Mouse (Mus musculus) hindbrain, embryonic 12.5 days (tissue): ENCODE measurements around the gene Stab2. TPM values are rescaled to one million over a fixed set of nuclear protein-coding genes. Genes with fewer than 3 reads are reported as not detected.

Experiments
- ATAC-seq: fragments of 200-750 bp; cut with Nextera tagmentation; 2 replicates; pipeline ENCODE4 v1.8.0; 2017; ENCODE audit warnings: moderate TSS enrichment; ENCODE audit not compliant: low FRiP score
- H3K27ac ChIP-seq: fragments of 300-500 bp; sonication (generic); 2 replicates; pipeline ENCODE4 v1.5.1; 2016; ENCODE audit warnings: mild to moderate bottlenecking
- H3K27me3 ChIP-seq: fragments of 300-500 bp; sonication (generic); 2 replicates; pipeline ENCODE4 v1.6.1; 2016; ENCODE audit warnings: mild to moderate bottlenecking
- H3K36me3 ChIP-seq: fragments of 300-500 bp; sonication (generic); 2 replicates; pipeline ENCODE4 v1.6.1; 2016; ENCODE audit warnings: mild to moderate bottlenecking
- H3K4me1 ChIP-seq: fragments of 300-500 bp; sonication (generic); 2 replicates; pipeline ENCODE4 v1.6.1; 2016
- H3K4me2 ChIP-seq: fragments of 300-500 bp; sonication (generic); replicated peaks from 2 replicates; pipeline ENCODE4 v1.6.1; 2016; ENCODE audit warnings: mild to moderate bottlenecking
- H3K4me3 ChIP-seq: fragments of 300-500 bp; sonication (generic); 2 replicates; pipeline ENCODE4 v1.5.1; 2016; ENCODE audit warnings: mild to moderate bottlenecking
- H3K9ac ChIP-seq: fragments of 300-500 bp; sonication (generic); 2 replicates; pipeline ENCODE4 v1.6.1; 2016; ENCODE audit warnings: mild to moderate bottlenecking, moderate library complexity
- H3K9me3 ChIP-seq: fragments of 300-500 bp; sonication (generic); replicated peaks from 2 replicates; pipeline ENCODE4 v1.6.1; 2016; ENCODE audit warnings: mild to moderate bottlenecking
- WGBS: fragments of 180-500 bp; shearing (Covaris S2); methylation state at CpG from one replicate; pipeline ENCODE4 v1.1.7; 2016; 5-methylcytosine and 5-hydroxymethylcytosine counted together
- polyA plus RNA-seq: library from polyadenylated mRNA; unstranded; fragments of >200 nt; fragmentation: Nextera tagmentation; extraction: Ambion mirVana; gene quantifications from 2 replicates; pipeline ENCODE4 v1.2.1, GENCODE M21; 2016

Gene Stab2
- polyA plus RNA-seq, 1 experiment from 2014 or later: 0.36 TPM

GRCm38 (mm10) chr10:86934376-86934775 lies 73.4 kb downstream of the Stab2 start:
- H3K27ac ChIP-seq: no peak overlapping the region

GRCm38 (mm10) chr10:86933906-86934305 lies 73.9 kb downstream of the Stab2 start:
- H3K27ac ChIP-seq: no peak overlapping the region
- no peak overlapping the region for H3K4me2 ChIP-seq
- H3K4me1 ChIP-seq: peaks cover 10% of the 10 kb centered on the region
- no peaks in the 10 kb centered on the region for H3K9me3 ChIP-seq
- no peak overlapping the region for H3K4me3 ChIP-seq
- no peak for ATAC-seq
- H3K9ac ChIP-seq: no peak overlapping the region
- H3K36me3 ChIP-seq: no peaks in the 10 kb centered on the region
- no peaks in the 10 kb centered on the region for H3K27me3 ChIP-seq
- 35% methylated on average over 3 of the region's 3 CpGs for WGBS

More at GRCm38 (mm10) chr10:86934376-86934775, 73.4 kb downstream of the Stab2 start:
- H3K4me2 ChIP-seq: no peak overlapping the region
- no peaks in the 10 kb centered on the region for H3K27me3 ChIP-seq
- H3K4me3 ChIP-seq: no peak overlapping the region
- ATAC-seq: no peak
- peaks cover 10% of the 10 kb centered on the region for H3K4me1 ChIP-seq
- H3K9me3 ChIP-seq: no peaks in the 10 kb centered on the region
- WGBS: 33% methylated on average over 6 of the region's 6 CpGs
- H3K36me3 ChIP-seq: no peaks in the 10 kb centered on the region
- H3K9ac ChIP-seq: no peak overlapping the region

DNA sequence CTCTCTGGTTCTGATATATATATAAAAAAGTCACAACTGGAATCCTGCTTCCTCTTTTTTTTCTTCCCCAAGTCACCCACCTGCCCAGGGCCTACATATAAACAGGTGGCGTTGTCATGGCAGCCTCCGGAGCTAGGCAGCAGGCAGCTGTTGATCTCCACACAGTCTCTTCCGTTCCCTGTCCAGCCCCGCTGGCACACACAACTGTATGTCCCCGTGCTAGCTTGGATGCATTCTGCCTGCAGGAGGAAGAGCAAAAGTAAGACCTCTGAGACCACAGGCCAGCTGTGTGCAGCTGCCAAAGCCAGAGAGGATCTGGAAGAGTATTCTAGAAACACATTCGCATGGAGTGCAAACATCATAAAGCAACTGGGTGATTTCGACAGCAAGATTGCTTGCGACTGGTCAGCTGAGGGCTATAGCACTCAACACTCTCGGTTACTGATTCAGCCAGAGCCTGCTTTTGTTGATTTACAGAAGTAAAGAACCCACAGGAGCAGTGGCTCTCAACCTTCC lies 74.6 kb downstream of the Stab2 start:
- WGBS: 79% methylated on average over 9 of the region's 9 CpGs
- Histone ChIP-seq H3K4me2 (no peak overlapping the region), H3K4me3 (no peak overlapping the region), H3K27me3 (no peaks in the 10 kb centered on the region), H3K9me3 (no peaks in the 10 kb centered on the region), H3K27ac (no peak overlapping the region), H3K9ac (no peak overlapping the region), H3K4me1 (peaks cover 10% of the 10 kb centered on the region), H3K36me3 (no peaks in the 10 kb centered on the region)
- no peak for ATAC-seq

DNA sequence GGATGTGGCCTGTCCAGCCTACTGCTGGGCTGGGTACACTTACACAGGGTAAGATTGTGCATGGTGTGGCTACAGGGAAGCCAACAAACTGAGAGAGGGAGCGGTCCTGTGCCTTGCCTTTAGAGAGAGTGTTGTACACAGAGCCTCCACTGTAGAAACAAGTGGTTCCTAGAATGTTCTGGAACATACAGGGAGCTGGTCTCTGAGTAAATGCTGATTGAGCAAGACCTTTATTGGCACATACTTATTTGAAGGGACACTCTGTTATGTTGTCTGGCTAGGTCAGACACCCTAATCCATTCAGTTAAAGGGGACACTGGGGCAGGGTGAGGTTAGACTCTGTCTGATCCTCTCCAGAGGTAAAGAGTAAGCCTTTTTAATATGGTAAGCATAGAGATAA lies 84.2 kb downstream of the Stab2 start:
- Histone ChIP-seq H3K27ac (no peak overlapping the region), H3K27me3 (no peaks in the 10 kb centered on the region), H3K36me3 (no peaks in the 10 kb centered on the region), H3K4me1 (no peaks in the 10 kb centered on the region), H3K9me3 (no peaks in the 10 kb centered on the region), H3K9ac (no peak overlapping the region), H3K4me2 (no peak overlapping the region), H3K4me3 (no peak overlapping the region)
- no peak for ATAC-seq
- 88% methylated on average over 1 of the region's 1 CpGs for WGBS

- Histone ChIP-seq H3K4me2 (no peak overlapping the region), H3K36me3 (no peaks in the 10 kb centered on the region), H3K9me3 (no peaks in the 10 kb centered on the region), H3K9ac (no peak overlapping the region), H3K27me3 (no peaks in the 10 kb centered on the region), H3K4me3 (no peak overlapping the region), H3K4me1 (no peaks in the 10 kb centered on the region), H3K27ac (no peak overlapping the region)
- no peak for ATAC-seq
Observed at GRCm38 (mm10) chr10:86915595-86915994, 92.2 kb downstream of the Stab2 start.

DNA sequence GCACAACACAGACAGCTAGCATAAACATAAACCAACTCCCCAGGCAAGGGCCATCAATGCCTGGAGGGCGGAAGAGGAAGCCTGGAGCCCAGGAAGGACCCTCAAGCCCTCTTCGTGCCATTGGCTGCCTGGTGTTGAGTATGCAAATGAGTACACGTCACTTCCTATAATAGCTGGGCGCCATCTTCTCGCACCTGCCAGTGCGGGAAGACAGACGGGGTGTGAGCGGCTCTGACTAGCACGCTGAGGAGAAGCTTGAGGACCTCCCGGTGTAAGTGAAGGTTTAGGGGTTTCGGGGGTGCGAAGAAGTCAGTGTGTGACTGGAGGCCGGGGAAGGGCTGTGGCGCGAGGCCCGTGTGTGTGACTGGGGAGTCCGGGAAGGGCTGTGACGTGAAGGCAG lies 99.3 kb downstream of the Stab2 start:
- WGBS: 94% methylated on average over 18 of the region's 18 CpGs
- Histone ChIP-seq H3K36me3 (no peaks in the 10 kb centered on the region), H3K4me2 (no peak overlapping the region), H3K9me3 (peaks cover 7% of the 10 kb centered on the region; the same call in 1 of the 2 replicates), H3K4me1 (no peaks in the 10 kb centered on the region), H3K27ac (no peak overlapping the region), H3K4me3 (no peak overlapping the region), H3K9ac (no peak overlapping the region), H3K27me3 (no peaks in the 10 kb centered on the region)
- no peak for ATAC-seq

DNA sequence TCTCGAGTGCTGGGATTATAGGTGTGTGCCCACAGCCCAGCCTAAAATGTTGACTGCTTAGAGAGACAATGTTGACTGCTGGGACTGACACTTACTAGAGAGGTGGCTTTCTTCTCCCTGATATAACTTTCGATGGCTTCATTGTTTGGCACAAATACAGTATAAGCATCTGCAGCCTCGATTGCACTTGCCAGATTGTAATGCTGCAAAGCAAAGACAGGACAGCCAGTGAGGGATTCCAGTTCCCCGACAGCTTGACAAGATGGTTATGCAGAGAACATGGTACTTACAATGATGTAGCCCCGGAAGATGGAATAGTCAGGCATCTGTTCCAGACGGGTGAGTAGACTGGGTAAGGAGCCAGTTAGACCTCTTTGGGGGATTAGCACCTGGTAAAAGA lies 100.8 kb downstream of the Stab2 start:
- no peak for ATAC-seq
- H3K4me3 ChIP-seq: no peak overlapping the region
- no peak overlapping the region for H3K4me2 ChIP-seq
- no peaks in the 10 kb centered on the region for H3K4me1 ChIP-seq
- WGBS: 81% methylated on average over 6 of the region's 6 CpGs
- no peaks in the 10 kb centered on the region for H3K27me3 ChIP-seq
- no peak overlapping the region for H3K27ac ChIP-seq
- peaks cover 7% of the 10 kb centered on the region; the same call in 1 of the 2 replicates for H3K9me3 ChIP-seq
- H3K36me3 ChIP-seq: no peaks in the 10 kb centered on the region
- H3K9ac ChIP-seq: no peak overlapping the region

- H3K9ac ChIP-seq: no peak overlapping the region
- no peaks in the 10 kb centered on the region for H3K36me3 ChIP-seq
- no peak overlapping the region for H3K27ac ChIP-seq
- H3K9me3 ChIP-seq: no peaks in the 10 kb centered on the region
- no peak for ATAC-seq
- H3K4me1 ChIP-seq: peaks cover 3% of the 10 kb centered on the region; the same call in 1 of the 2 replicates
- H3K27me3 ChIP-seq: no peaks in the 10 kb centered on the region
- 84% methylated on average over 2 of the region's 2 CpGs for WGBS
- no peak overlapping the region for H3K4me3 ChIP-seq
- H3K4me2 ChIP-seq: no peak overlapping the region
Observed at GRCm38 (mm10) chr10:86895531-86895930, 112.3 kb downstream of the Stab2 start.

DNA sequence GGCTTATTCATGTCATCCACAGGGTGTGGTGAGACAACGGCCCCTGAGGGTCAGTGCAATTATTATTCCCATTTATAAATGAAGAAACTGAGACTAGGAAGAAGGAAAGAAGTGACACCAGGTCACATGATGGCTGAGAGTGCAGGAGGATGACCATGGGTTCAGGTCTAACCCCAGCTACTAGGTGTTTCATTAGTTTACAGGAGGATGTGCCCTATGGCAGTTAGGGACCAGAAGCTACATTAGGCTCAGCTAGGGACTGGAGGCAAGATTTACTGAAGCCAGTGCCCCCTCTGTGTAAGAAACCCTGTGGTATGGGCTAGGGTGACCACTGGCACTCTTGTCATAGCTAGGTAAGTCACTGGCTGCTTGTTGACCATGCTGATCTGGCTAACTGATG lies 116.8 kb downstream of the Stab2 start:
- no peak overlapping the region for H3K4me3 ChIP-seq
- no peaks in the 10 kb centered on the region for H3K27me3 ChIP-seq
- 100% methylated on average over 1 of the region's 1 CpGs for WGBS
- no peaks in the 10 kb centered on the region for H3K9me3 ChIP-seq
- no peaks in the 10 kb centered on the region for H3K36me3 ChIP-seq
- H3K4me2 ChIP-seq: no peak overlapping the region
- no peak overlapping the region for H3K27ac ChIP-seq
- ATAC-seq: no peak
- H3K4me1 ChIP-seq: no peaks in the 10 kb centered on the region
- H3K9ac ChIP-seq: no peak overlapping the region

DNA sequence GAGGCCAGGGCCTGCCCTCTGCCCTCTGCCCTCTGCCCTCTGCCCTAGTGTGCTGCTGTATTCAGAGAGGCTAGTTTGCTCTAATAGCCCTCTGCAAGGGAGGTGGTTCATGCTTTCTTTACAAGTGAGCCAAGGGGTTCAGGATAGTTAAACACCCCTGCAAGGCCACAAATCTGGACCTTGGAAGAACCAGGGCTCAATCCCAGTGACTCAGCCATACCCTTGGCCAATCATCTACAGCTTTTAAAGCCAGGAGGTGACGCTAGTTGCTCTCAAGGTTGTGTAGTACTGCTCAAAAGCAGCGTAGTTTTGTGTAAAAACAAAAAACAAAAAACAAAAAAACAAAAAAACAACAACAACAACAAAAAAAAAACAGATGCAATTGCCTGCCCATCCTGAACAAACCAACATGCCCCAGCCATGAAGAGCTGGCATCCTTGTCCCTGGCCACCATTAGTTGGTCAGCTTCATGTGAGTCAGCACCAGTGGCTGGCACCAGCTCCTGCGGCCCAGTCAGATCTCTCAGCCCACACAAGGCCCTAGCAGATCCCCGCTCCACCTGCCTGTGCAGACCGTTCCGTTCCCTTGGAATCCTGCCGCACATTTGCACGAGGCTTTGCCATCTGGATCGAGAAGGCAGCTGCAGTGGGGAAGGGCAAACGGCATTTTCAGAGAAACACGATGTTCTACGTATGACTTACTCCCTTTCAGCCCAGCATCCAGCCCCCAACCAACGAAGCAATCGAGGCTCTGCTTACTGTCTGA lies 117.5 kb downstream of the Stab2 start:
- WGBS: 89% methylated on average over 14 of the region's 14 CpGs
- Histone ChIP-seq H3K9ac (no peak overlapping the region), H3K36me3 (no peaks in the 10 kb centered on the region), H3K27ac (no peak overlapping the region), H3K4me1 (no peaks in the 10 kb centered on the region), H3K4me3 (no peak overlapping the region), H3K27me3 (no peaks in the 10 kb centered on the region), H3K9me3 (no peaks in the 10 kb centered on the region), H3K4me2 (no peak overlapping the region)
- no peak for ATAC-seq

- Histone ChIP-seq H3K9me3 (no peaks in the 10 kb centered on the region), H3K4me1 (no peaks in the 10 kb centered on the region), H3K4me2 (no peak overlapping the region), H3K27me3 (no peaks in the 10 kb centered on the region), H3K4me3 (no peak overlapping the region), H3K9ac (no peak overlapping the region), H3K27ac (no peak overlapping the region), H3K36me3 (no peaks in the 10 kb centered on the region)
- ATAC-seq: no peak
Observed at GRCm38 (mm10) chr10:86889440-86889839, 118.4 kb downstream of the Stab2 start.

GRCm38 (mm10) chr10:86886434-86886833 lies 121.4 kb downstream of the Stab2 start:
- no peak for ATAC-seq
- no peak overlapping the region for H3K4me3 ChIP-seq
- no peaks in the 10 kb centered on the region for H3K27me3 ChIP-seq
- 94% methylated on average over 1 of the region's 1 CpGs for WGBS
- H3K9ac ChIP-seq: no peak overlapping the region
- H3K4me2 ChIP-seq: no peak overlapping the region
- no peaks in the 10 kb centered on the region for H3K36me3 ChIP-seq
- H3K4me1 ChIP-seq: no peaks in the 10 kb centered on the region
- H3K9me3 ChIP-seq: no peaks in the 10 kb centered on the region
- no peak overlapping the region for H3K27ac ChIP-seq

DNA sequence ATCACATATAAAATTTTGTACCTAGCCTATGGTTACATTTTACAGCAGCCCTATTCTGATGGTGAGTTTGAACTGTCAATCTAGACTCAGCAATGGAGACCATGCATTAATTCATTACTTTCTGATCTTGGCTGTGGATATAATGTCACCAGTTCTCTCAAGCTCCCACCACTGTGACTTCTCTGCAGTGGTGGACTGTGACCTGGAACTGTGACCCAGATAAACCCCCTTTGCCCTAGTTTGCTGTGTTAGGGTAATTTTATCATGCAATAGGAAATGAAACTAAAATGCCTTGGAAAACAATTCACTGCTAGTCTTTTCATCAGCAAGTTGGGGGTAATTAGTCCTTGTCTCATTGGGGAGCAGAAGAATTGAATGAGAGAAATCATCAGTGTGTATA lies 126.4 kb downstream of the Stab2 start:
- Histone ChIP-seq H3K4me2 (no peak overlapping the region), H3K4me1 (no peaks in the 10 kb centered on the region), H3K36me3 (no peaks in the 10 kb centered on the region), H3K27ac (no peak overlapping the region), H3K9me3 (no peaks in the 10 kb centered on the region), H3K9ac (no peak overlapping the region), H3K27me3 (no peaks in the 10 kb centered on the region), H3K4me3 (no peak overlapping the region)
- ATAC-seq: no peak
